Mouse (Mus musculus) kidney, embryonic 15.5 days (tissue): Measurements from ENCODE around the gene Atg10. TPM values are rescaled to one million over a fixed set of nuclear protein-coding genes. Genes with fewer than 3 reads are reported as not detected.
"Not testable (repeated sequence)": the region's sequence is repeated elsewhere in the genome, so short reads cannot be mapped to it uniquely, and the experiment has no call there.

ENCODE experiments used
- ATAC-seq: fragments of 200-750 bp; cut with Nextera tagmentation; replicated peaks from 2 replicates; pipeline ENCODE4 v1.8.0; 2017; ENCODE audit warnings: moderate TSS enrichment; ENCODE audit not compliant: low FRiP score
- H3K27ac ChIP-seq: fragments of 300-500 bp; sonication (generic); 2 replicates; pipeline ENCODE4 v1.5.1; 2015; ENCODE audit warnings: mild to moderate bottlenecking, inconsistent platforms
- H3K27me3 ChIP-seq: fragments of 300-500 bp; sonication (generic); 2 replicates; pipeline ENCODE4 v1.6.1; 2015; ENCODE audit warnings: inconsistent platforms
- H3K36me3 ChIP-seq: fragments of 300-500 bp; sonication (generic); 2 replicates; pipeline ENCODE4 v1.6.1; 2015; ENCODE audit warnings: inconsistent platforms
- H3K4me1 ChIP-seq: fragments of 300-500 bp; sonication (generic); 2 replicates; pipeline ENCODE4 v1.6.1; 2015; ENCODE audit warnings: inconsistent platforms
- H3K4me2 ChIP-seq: fragments of 300-500 bp; sonication (generic); 2 replicates; pipeline ENCODE4 v1.6.1; 2015; ENCODE audit warnings: moderate library complexity, mild to moderate bottlenecking, inconsistent platforms
- H3K4me3 ChIP-seq: fragments of 300-500 bp; sonication (generic); replicated peaks from 2 replicates; pipeline ENCODE4 v1.5.1; 2015; ENCODE audit warnings: mild to moderate bottlenecking, inconsistent platforms
- H3K9ac ChIP-seq: fragments of 300-500 bp; sonication (generic); 2 replicates; pipeline ENCODE4 v1.6.1; 2015; ENCODE audit warnings: mild to moderate bottlenecking, inconsistent platforms
- H3K9me3 ChIP-seq: fragments of 300-500 bp; sonication (generic); replicated peaks from 2 replicates; pipeline ENCODE4 v1.6.1; 2016; ENCODE audit warnings: inconsistent platforms
- WGBS: fragments of 180-500 bp; shearing (Covaris S2); methylation state at CpG from one replicate; pipeline ENCODE4 v1.1.7; 2015; ENCODE audit warnings: mixed read lengths; 5-methylcytosine and 5-hydroxymethylcytosine counted together
- polyA plus RNA-seq: library from polyadenylated mRNA; unstranded; fragments of >200 nt; fragmentation: Nextera tagmentation; extraction: Ambion mirVana; gene quantifications from 2 replicates; pipeline ENCODE4 v1.2.1, GENCODE M21; 2015

Atg10 gene
- polyA plus RNA-seq, 1 experiment from 2014 or later, result 12.6 TPM

DNA sequence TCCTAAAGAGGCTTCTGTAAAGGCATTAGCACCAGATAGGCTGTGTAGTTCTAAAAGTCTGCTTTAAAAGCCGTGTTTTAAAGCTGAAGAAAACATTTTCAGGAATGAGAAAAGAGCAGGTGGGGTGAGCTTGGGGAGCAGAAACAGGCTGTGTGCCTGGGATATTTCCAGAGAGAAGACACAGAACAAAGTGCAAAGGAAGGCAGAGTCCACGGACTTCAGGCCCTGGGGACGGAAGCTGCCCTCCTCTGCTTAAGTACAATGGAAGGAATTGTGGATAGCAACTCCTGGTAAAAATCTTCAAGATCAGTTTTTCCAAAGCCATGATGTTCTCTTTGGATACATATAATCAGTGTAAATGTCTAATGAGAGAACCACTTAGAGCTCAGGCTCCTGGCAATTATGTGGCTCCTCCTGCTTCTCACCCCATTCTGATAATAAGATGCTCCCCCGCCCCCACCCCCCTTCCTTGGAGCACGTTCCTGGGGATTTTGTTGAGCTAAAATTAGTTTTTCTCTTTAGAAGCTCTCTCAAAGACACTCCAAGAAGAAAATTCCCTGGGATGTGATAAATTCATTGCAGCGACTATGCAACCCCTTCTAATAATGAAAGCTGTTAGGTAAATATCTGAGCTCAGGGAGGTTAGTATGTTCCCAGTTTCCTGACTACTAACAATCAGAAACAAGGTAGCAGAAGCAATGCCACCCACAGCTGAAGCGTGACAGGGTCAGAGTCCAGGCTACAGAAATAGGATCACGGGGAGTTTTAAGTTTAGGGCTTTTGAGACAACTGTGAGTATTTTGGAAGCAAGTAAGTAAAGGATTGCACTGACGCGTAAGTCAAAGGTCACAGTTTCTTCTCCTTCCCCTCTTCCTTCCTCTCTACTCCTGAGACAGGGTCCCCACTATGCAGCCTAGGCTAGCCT, 260.7 kb downstream of the Atg10 start:
- H3K9ac ChIP-seq, result no peak overlapping the region
- no peaks in the 10 kb centered on the region for H3K4me1 ChIP-seq
- 0 out of 2 replicates have a peak overlapping the region, but pooled peaks have one; percentile 6 for H3K27ac ChIP-seq
- WGBS, result 68% methylated on average over 10 of the region's 10 CpGs
- H3K9me3 ChIP-seq, result no peaks in the 10 kb centered on the region
- H3K36me3 ChIP-seq, result no peaks in the 10 kb centered on the region
- H3K27me3 ChIP-seq, result no peaks in the 10 kb centered on the region
- no peak overlapping the region for H3K4me3 ChIP-seq
- ATAC-seq, result no peak
- no peak overlapping the region for H3K4me2 ChIP-seq

DNA sequence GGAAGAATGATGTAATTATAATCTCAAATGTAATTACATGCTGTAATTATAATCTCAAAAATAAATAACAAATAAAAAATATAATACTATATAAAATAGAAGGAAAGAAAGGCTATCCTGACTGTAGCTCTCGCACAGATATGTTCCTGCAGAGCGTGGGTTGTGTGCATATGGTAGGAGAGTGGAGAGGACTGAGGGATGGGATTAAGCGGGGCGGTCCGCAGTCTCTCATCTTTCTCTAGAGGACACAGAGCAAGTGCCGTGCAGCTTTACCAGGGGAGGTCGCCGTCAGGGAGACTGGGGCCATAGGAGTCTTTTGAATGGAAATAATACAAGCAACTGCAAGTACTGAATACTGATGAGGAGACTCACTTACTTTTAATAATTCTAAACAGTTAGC, 263.2 kb downstream of the Atg10 start:
- Histone ChIP-seq H3K27me3 (no peaks in the 10 kb centered on the region), H3K9me3 (no peaks in the 10 kb centered on the region), H3K36me3 (no peaks in the 10 kb centered on the region), H3K4me2 (no peak overlapping the region), H3K27ac (no peak overlapping the region), H3K4me1 (no peaks in the 10 kb centered on the region), H3K4me3 (no peak overlapping the region), H3K9ac (no peak overlapping the region)
- ATAC-seq, result no peak
- 93% methylated on average over 8 of the region's 8 CpGs for WGBS

DNA sequence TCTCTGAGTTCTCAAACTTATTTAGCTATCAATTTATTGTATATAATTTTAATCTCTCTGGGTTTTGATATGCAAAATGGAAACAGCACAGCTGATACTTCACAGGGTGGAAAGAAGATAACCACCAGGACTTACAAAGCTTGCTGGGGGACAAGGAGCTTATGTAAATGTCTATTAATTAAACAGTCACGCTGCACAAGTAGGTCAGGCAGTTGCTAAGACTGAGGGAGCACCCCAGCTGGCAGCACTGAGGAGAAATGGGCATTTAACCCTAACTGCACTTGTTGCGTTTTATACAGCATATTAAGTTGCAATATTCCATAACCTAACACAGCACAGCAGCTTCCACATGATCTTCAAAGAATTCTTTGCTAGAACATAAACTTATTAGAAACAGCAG, 264.9 kb downstream of the Atg10 start:
- no peak overlapping the region for H3K9ac ChIP-seq
- H3K36me3 ChIP-seq, result no peaks in the 10 kb centered on the region
- WGBS, result 64% methylated on average over 2 of the region's 2 CpGs
- no peak for ATAC-seq
- H3K27ac ChIP-seq, result no peak overlapping the region
- H3K4me2 ChIP-seq, result no peak overlapping the region
- H3K4me1 ChIP-seq, result no peaks in the 10 kb centered on the region
- no peak overlapping the region for H3K4me3 ChIP-seq
- no peaks in the 10 kb centered on the region for H3K27me3 ChIP-seq
- H3K9me3 ChIP-seq, result no peaks in the 10 kb centered on the region

DNA sequence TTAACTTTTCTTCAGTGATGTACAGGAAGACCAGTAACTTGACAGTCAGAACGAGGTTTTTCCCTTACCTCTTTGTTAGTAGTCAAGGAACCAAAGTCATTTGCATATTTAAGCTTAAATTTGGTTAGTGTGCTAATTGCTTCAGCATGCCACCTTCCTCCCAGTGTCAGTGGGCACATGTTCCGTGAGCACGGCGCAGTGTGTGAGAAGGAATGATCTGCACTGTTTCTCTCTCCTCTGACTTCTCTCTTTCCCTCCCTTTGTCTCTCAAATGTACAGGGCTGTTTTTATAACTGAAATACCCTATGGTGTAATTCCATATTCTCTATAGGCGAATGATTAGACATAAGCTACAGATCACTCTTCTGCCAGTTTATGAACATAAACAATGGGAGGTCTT, 284.2 kb downstream of the Atg10 start:
- Histone ChIP-seq H3K27ac (no peak overlapping the region), H3K9me3 (no peaks in the 10 kb centered on the region), H3K4me1 (no peaks in the 10 kb centered on the region), H3K9ac (no peak overlapping the region), H3K36me3 (no peaks in the 10 kb centered on the region), H3K27me3 (no peaks in the 10 kb centered on the region), H3K4me2 (no peak overlapping the region), H3K4me3 (no peak overlapping the region)
- no peak for ATAC-seq
- 85% methylated on average over 5 of the region's 5 CpGs for WGBS

DNA sequence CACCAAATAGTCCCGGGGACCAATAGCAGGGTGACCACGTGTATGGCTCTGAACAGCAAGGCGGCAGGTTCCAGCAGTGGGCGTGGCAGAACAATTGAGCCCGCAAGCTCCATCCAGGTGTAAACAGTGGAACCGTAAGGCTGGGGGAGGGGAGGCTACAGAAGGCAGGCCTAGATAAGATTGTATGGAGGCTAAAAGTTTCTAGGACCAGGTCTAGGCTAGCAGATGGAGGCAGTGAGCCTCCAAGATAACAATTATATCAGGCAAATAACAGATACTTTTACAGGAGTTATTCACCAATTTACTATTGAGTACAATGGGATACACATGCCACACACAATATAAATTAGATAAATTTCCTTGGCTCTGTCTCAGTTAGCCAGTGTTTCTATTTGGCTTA, 284.6 kb downstream of the Atg10 start:
- no peak overlapping the region for H3K27ac ChIP-seq
- ATAC-seq, result 0 out of 2 replicates have a peak, but pooled peaks have one; percentile 43
- 58% methylated on average over 6 of the region's 6 CpGs for WGBS

DNA sequence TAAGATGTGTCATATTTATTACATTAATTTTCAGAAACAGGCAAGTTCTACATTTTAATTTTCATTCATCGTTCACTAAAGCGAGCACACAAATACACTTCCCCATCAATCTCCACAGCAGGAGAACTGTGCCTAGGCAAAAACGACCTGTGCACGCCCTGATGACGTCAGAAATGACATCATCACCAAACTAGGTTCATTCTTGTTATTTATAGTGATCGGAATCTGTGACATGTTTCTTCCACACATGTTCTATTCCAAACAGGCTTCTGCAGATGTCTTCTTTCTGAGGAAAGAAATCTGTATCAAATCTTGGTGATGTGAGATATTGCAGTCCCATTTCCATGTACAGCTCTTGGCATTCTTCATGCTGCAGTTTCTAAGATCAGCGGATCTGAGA, 287.9 kb downstream of the Atg10 start:
- H3K9me3 ChIP-seq, result no peaks in the 10 kb centered on the region
- no peak overlapping the region for H3K4me2 ChIP-seq
- H3K27ac ChIP-seq, result no peak overlapping the region
- no peaks in the 10 kb centered on the region for H3K27me3 ChIP-seq
- H3K4me1 ChIP-seq, result no peaks in the 10 kb centered on the region
- ATAC-seq, result no peak
- H3K4me3 ChIP-seq, result no peak overlapping the region
- no peaks in the 10 kb centered on the region for H3K36me3 ChIP-seq
- H3K9ac ChIP-seq, result no peak overlapping the region
- 85% methylated on average over 7 of the region's 7 CpGs for WGBS

More for the DNA sequence above, 284.6 kb downstream of the Atg10 start:
- Histone ChIP-seq H3K9ac (no peak overlapping the region), H3K4me3 (no peak overlapping the region), H3K4me2 (no peak overlapping the region), H3K36me3 (no peaks in the 10 kb centered on the region), H3K4me1 (no peaks in the 10 kb centered on the region), H3K9me3 (no peaks in the 10 kb centered on the region), H3K27me3 (no peaks in the 10 kb centered on the region)

DNA sequence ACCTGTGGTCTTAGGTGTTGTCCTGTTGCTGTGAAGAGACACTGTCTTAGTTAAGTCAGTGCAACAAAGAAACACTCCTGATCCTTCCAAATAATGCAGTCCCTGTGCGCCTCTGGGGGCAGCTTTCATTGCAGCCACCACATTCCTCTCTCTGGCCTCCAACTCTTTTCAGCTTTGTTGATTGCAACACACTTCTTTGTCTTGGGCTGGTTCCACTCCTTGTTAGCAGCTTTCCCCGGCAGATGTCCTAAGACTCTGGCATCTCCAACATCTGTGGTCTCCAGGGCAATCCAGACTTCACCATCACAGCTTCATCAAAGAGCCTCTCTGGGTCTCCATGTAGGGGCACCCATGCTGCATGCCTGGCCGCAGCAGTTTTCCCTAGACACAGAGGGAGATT, 290.5 kb downstream of the Atg10 start:
- no peak overlapping the region for H3K4me2 ChIP-seq
- no peaks in the 10 kb centered on the region for H3K27me3 ChIP-seq
- 81% methylated on average over 3 of the region's 3 CpGs for WGBS
- peaks cover 6% of the 10 kb centered on the region; the same call in 1 of the 2 replicates for H3K36me3 ChIP-seq
- H3K9ac ChIP-seq, result no peak overlapping the region
- no peak overlapping the region for H3K4me3 ChIP-seq
- no peak overlapping the region for H3K27ac ChIP-seq
- no peaks in the 10 kb centered on the region for H3K9me3 ChIP-seq
- no peaks in the 10 kb centered on the region for H3K4me1 ChIP-seq
- no peak for ATAC-seq

DNA sequence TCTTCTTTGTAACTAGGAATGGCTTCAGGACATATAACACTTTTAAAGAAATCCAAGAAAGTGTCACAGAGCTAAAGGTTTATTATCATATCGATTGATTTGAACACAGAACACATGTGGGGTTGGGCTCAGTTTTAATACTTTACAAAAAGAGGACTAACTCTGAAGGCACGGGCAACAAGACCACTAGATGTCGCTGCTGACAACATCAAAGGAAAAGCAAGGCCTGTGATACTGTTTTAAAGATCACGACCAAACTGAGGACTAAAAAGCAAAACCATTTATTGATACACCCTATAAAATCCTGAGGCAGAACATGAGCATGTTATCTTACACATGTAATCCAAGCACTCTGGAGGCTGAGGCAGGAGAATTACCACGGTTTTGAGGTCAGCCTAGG, 293.9 kb downstream of the Atg10 start:
- peaks cover 40% of the 10 kb centered on the region for H3K36me3 ChIP-seq
- H3K4me2 ChIP-seq, result no peak overlapping the region
- 0 out of 2 replicates have a peak, but pooled peaks have one; percentile 23 for ATAC-seq
- no peak overlapping the region for H3K4me3 ChIP-seq
- no peak overlapping the region for H3K27ac ChIP-seq
- no peaks in the 10 kb centered on the region for H3K4me1 ChIP-seq
- 22% methylated on average over 5 of the region's 5 CpGs for WGBS
- no peaks in the 10 kb centered on the region for H3K9me3 ChIP-seq
- H3K27me3 ChIP-seq, result no peaks in the 10 kb centered on the region
- H3K9ac ChIP-seq, result no peak overlapping the region

DNA sequence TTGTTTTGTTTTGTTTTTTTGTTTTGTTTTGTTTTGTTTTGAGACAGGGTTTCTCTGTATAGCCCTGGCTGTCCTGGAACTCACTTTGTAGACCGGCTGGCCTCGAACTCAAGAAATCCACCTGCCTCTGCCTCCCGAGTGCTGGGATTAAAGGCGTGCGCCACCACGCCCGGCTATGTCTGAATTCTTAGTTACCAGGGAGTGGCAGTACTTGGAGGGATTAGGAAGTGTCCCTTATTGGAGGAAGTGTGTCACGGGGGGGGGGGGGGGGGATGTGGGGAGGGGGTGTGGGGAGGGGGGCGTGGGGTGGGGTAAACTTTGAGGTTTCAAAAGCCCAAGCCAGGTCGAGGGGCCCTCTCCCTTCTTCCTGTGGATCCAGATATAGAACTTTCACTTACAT, 295.5 kb downstream of the Atg10 start:
- H3K4me1 ChIP-seq, H3K4me2 ChIP-seq, H3K4me3 ChIP-seq, H3K9ac ChIP-seq, ATAC-seq, H3K27me3 ChIP-seq, H3K27ac ChIP-seq, H3K9me3 ChIP-seq: not testable (repeated sequence)
- H3K36me3 ChIP-seq, result peaks cover 42% of the 10 kb centered on the region
- WGBS, result 96% methylated on average over 9 of the region's 10 CpGs

DNA sequence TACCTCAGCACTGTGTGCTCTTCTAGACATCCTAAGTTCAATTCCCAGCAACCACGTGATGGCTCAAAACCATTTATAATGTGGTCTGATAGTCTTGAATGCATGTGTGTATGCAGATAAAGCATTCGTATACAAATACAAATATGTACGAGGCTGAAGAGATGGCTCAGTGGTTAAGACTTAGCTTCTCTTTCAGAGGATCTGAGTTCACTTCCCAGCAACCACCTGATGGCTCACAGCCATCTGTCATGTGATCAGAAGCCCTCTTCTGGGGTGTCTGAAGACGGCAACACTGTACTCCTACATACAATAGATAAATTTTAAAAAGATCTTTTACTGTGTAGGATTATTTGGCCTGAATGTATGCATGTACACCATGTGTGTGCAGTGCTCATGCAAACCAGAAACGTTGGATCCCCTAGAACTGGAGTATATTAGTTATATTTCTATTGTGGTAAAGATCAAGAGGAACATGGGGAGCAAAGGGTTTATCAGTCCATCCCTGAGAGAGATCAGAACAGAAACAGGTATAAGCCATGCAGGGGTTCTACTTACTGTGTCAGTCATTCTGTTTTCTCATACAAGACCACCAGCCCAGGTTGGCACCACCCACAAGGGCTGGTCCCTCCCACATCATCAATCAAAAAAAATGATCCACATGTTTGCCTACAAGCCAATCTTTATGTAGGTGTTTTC, 296.7 kb downstream of the Atg10 start:
- ATAC-seq, result no peak
- Histone ChIP-seq H3K4me2 (no peak overlapping the region), H3K36me3 (peaks cover 42% of the 10 kb centered on the region), H3K27ac (no peak overlapping the region), H3K4me3 (no peak overlapping the region), H3K9me3 (no peaks in the 10 kb centered on the region), H3K4me1 (peaks cover 4% of the 10 kb centered on the region; the same call in 1 of the 2 replicates), H3K27me3 (no peaks in the 10 kb centered on the region), H3K9ac (no peak overlapping the region)
- WGBS, result 76% methylated on average over 5 of the region's 5 CpGs

DNA sequence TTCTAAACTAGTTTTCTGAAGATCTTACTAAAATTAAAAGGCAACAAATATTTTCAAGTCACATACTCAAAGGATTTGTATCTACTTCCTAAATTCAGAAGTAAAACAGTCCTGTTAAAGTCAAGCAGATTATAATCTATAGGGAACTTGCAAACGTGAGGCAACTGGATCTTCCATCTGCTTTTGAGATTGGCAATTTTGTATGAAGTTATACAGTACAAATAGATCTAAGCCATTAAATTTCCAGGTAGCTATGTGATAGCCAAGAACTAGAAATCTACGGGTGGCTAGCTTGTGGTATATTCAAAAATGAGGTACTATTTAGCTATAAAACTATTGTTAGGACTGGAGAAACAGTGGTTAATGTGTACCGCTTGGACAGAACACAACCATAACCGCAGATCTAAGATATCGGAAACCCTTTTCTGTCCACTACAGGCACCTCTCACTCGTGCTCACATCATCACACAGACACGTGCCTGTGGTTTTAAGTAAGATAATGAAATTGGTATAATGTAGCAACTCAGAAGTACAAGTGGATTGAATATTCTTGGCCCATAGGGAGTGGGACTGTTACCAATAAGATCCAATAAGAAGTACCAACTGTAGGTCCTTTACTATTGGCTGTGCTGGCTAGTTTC, 297.5 kb downstream of the Atg10 start:
- Histone ChIP-seq H3K27ac (no peak overlapping the region), H3K36me3 (peaks cover 42% of the 10 kb centered on the region), H3K4me3 (no peak overlapping the region), H3K4me1 (peaks cover 4% of the 10 kb centered on the region; the same call in 1 of the 2 replicates), H3K9me3 (no peaks in the 10 kb centered on the region), H3K27me3 (no peaks in the 10 kb centered on the region), H3K9ac (no peak overlapping the region), H3K4me2 (no peak overlapping the region)
- 82% methylated on average over 7 of the region's 7 CpGs for WGBS
- ATAC-seq, result no peak

DNA sequence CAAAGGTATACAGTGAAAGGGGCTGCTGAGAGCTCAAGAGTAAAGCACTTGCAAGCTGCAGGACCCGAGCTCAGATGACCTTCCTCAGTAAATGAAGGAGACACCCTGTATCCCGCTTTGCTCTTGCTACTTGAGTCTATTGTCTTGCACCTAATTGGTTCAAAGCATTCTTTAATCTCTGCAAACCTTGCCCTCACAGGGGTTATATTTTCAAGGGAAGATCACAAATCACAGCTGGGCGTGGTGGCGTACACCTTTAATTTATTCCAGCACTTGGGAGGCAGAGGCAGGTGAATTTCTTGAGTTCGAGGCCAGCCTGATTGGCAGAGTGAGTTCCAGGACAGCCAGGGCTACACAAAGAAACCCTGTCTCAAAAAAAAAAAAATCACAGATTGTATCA, 298.6 kb downstream of the Atg10 start:
- peaks cover 4% of the 10 kb centered on the region; the same call in 1 of the 2 replicates for H3K4me1 ChIP-seq
- no peak overlapping the region for H3K4me2 ChIP-seq
- H3K9me3 ChIP-seq, result no peaks in the 10 kb centered on the region
- no peak overlapping the region for H3K4me3 ChIP-seq
- no peaks in the 10 kb centered on the region for H3K27me3 ChIP-seq
- no peak overlapping the region for H3K9ac ChIP-seq
- peaks cover 42% of the 10 kb centered on the region for H3K36me3 ChIP-seq
- ATAC-seq, result no peak
- H3K27ac ChIP-seq, result no peak overlapping the region
- 87% methylated on average over 5 of the region's 5 CpGs for WGBS
